Mouse (Mus musculus) urinary bladder, postnatal 4 days (tissue): ENCODE results near the gene Ppp1r12b.

Experiments
- DNase-seq, 2 experiments: peaks; one replicate each; pipeline ENCODE4 v3.0.0; 2021 to 2022; ENCODE audit warnings: low spot score in 2 of 2

The Ppp1r12b gene

DNA sequence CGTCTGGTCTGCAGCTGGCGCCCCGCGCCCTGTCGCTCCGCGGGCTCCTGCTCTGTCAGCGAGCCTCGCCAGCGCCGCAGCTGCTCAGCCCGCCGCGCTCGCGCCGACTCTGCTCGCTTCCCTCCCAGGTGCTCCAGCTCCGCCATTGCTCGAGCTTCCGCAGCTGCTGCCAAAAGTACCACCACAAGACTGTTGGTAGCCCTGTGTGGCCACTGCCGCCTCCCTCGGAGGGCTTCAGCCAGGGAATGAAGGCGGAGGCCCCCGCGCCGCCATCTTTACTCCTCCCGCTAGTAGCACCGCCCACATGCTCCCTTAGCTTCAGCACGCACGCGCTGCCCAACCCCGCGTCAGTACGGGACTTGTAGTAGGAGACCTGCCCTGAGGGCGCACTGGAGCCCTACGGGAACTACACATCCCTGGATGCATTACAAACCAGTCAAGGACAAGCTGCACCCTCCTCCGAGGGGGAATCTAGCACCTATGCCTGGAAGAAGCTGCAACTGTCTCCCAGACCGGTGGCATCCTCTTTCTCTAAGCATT lies at the start of gene Ppp1r12b:
Ppp1r12b (minus strand) TSS at position 306 of the 540 bp plus-strand sequence.
- DNase-seq = peak; percentile 93

DNA sequence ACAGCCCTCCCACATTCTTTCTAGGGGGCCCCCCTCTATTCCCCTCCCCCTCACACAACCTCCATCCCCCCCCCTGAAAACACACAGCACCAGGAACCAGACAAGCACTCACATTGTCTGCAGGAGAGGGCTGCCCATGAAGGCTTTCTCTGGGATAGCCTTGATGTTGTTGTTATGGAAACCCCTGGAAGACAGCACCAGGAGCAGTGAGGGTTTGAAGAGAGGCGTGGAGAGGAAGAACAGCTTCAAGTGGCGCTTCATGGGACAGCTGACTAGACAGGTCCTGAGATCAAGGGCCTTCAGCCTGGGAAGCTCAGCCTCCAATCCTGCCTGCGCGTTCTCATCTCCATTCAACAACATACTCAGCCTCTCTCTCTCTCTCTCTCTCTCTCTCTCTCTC lies 47.6 kb upstream of the Ppp1r12b start:
- no peak for DNase-seq

GRCm38 (mm10) chr1:135000527-135000926 lies 44.8 kb upstream of the Ppp1r12b start:
- no peak for DNase-seq

GRCm38 (mm10) chr1:134998231-134998630 lies 42.5 kb upstream of the Ppp1r12b start:
- no peak for DNase-seq

- DNase-seq = no peak
These were observed 41.8 kb upstream of the Ppp1r12b start for GRCm38 (mm10) chr1:134997568-134997967.

DNA sequence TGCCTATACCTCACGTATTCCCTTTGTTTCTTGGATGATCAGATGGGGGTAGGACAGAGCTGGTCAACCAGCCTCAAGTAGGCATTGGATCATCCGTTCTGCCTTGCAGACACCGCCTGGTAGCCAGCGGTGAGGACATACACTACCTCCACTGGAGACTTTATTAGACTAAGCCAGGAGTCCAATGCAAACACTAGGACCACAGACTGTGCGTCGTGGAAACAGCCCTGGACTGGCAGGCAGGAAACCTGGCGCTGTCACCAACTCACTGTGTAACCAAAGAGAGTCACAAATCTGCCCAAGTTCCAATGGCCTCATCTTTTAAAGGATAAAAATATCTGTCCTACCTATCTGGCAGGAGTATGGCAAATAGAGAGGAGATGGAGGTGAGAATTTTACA lies 40.7 kb upstream of the Ppp1r12b start:
- DNase-seq = no peak

DNA sequence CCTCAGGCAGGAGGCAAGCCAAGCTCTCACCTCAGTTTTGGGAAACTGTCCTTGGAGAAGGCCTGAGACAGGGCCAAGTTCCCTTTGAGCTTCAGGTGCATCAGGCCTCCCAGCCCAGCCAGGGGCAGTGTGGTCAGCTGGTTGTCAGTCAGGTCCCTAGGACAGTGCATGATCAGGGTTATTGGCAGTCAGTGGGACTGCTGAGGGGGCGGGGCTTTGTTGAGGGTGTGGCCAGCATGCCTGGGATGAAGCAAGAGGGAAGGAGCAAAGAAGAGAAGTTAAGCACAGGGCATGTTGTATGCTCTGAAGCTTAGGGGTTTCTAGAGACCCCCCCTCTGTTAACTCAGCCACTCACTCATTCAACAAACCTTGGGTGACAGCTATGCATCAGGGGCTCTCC lies 40.2 kb upstream of the Ppp1r12b start:
- no peak for DNase-seq

DNA sequence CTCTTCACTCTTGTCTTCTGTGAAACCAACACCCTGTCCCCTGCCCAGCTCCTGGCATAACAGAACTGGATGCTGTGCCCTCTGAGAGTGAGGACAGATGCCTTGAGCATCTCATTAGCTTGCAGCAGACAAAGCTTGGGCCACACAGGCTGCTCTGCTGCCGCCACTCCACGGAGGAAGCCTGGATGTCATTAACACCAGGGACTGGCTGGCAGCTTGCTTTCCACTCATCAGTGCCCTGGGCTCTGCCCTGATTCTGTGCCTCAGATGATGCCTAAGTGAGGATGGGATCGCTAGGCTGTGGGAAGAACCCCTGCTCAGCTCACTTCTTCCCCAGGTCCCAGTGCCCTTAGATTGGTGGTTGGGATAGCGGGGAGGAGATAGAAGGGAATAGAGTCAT lies 39.7 kb upstream of the Ppp1r12b start:
- no peak for DNase-seq

GRCm38 (mm10) chr1:134994739-134995138 lies 39.0 kb upstream of the Ppp1r12b start:
- no peak for DNase-seq

GRCm38 (mm10) chr1:134992046-134992645 lies 36.4 kb upstream of the Ppp1r12b start:
- DNase-seq = no peak

- peak; percentile 50 to 82 for DNase-seq
These were observed 33.6 kb upstream of the Ppp1r12b start for GRCm38 (mm10) chr1:134989372-134989771.

- DNase-seq = no peak
These were observed 32.2 kb upstream of the Ppp1r12b start for GRCm38 (mm10) chr1:134987962-134988341.

GRCm38 (mm10) chr1:134987173-134987961 lies 31.6 kb upstream of the Ppp1r12b start:
- DNase-seq = peak in 1 of 2 experiments; percentile 50

GRCm38 (mm10) chr1:134972920-134973319 lies 17.2 kb upstream of the Ppp1r12b start:
- no peak for DNase-seq

DNA sequence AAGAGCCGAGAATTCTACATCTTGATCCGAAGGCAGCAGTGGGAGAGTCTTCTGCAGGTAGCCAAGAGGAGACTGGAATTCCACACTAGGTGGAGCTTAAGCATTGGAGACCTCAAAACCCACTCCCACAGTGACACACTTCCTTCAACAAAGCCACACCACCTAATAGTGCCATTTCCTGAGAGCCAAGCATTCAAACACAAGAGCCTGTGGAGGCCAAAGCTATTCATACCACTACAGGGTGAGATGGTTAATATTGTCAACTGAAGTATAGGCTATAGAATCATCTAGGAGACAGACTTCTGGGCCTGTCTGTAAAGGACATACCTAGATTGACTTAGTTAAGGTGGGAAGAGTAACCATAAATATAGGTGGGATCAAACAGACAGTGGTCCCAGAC lies 9.7 kb upstream of the Ppp1r12b start:
- DNase-seq = no peak

- DNase-seq = no peak
These were observed 7.1 kb upstream of the Ppp1r12b start for GRCm38 (mm10) chr1:134962821-134963220.

- DNase-seq = peak; percentile 92 to 95
These were observed 6.5 kb upstream of the Ppp1r12b start, which contains the start of gene Ube2t for GRCm38 (mm10) chr1:134962053-134962803. TSS of gene Ube2t (plus strand) at chr1:134962565.

DNA sequence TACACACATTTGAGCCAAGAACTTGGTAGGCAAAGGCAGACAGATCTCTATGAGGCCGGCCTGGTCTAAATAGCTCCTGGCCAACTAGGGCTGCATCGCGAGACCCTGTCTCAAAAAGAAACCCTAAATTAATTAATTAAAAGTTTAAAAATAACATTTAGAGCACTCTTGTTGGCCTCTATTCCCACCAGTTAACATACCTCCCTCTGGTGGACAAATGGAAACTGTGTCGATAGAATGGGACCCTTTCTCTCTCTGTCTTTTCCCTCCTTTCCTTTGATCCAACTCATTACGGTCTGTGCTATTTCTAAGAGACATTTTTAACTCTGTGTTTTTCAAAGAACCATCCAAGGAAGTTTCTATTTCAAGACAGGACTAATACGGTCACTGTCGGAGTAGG lies 4.9 kb upstream of the Ppp1r12b start:
- DNase-seq = no peak

DNA sequence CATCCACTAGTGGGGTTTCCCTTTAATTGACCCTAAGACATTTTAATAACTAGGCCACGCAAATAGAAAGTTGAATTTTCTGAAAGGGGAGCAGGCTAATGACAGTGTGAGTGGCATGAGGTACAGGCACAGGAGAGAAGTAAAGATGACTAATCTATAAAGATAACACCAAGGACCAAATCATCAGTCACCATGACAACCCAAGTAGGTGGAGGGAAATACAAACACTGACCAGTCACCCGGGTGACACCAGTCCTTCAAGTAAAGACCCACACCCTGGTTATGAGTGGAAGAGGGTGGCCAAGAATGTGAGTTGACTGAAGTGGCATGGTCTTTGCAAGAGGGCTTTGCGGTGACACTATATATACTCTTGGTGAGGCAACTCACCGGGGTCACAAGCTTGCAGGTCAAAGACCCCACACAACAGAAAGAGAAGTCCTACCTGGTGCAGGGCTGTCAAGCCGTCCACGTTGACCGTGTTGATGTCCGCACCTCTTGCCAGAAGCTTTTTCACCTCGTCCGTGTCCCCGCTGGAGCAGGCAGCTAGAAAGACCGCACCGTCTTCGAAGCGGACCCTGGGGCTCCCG lies 599 bp downstream of the Ppp1r12b start:
- DNase-seq = no peak

- DNase-seq = no peak
These were observed 5.8 kb downstream of the Ppp1r12b start for GRCm38 (mm10) chr1:134949946-134950345.

DNA sequence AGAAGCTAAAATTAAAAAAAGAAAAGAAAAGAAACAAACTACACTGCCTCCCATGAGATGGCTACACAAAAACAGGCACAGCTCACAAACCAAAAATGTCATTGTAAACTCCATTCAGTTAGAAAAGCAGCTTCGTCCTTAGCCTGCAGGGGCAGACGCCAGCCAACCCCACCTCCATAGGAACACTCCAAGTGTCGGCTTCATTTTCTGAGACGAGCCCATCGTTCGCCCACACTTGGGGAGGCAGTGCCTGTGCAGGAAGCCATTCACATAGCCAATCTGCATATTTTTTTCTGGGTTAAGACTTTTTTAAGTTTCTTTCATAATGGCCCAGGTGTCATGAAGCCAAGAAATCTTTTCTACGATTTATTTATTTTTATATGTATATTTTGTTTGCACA lies 8.2 kb downstream of the Ppp1r12b start:
- DNase-seq = no peak

DNA sequence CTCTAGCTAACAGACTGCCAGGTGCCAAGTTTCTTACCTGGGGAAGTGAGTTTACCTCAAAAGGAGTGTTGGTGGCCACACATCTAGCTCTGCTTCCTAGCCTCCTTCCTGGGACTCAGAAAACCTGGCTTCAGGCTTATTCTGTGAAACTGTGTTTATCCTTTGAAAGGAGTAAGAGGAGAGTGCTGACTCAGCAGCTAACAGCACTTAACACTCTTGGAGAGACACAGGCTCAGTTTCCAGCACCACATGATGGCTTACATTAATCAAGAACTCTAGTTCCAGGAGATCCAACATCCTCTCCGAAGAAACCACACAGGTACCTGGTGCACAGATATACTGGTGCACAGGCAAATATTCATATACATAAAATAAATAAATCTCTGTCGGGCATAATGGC lies 12.8 kb downstream of the Ppp1r12b start:
- DNase-seq = no peak
